Mouse (Mus musculus) forebrain, embryonic 13.5 days (tissue): ENCODE measurements at regions not wholly inside any gene's neighbourhood (a gene's known extent, or its start where the extent isn't known, plus 50 kb on each side); places are given as distances from the start of the nearest gene placed in this dataset.

Source experiments
- ATAC-seq: fragments of 200-750 bp; cut with Nextera tagmentation; 2 replicates; pipeline ENCODE4 v1.8.0; 2017
- H3K27ac ChIP-seq: fragments of 300-500 bp; sonication (generic); 2 replicates; pipeline ENCODE4 v1.5.1; 2015; ENCODE audit warnings: inconsistent platforms, mild to moderate bottlenecking, moderate library complexity
- H3K27me3 ChIP-seq: fragments of 300-500 bp; sonication (generic); 2 replicates; pipeline ENCODE4 v1.6.1; 2015; ENCODE audit warnings: mild to moderate bottlenecking, inconsistent platforms
- H3K36me3 ChIP-seq: fragments of 300-500 bp; sonication (generic); 2 replicates; pipeline ENCODE4 v1.6.1; 2015; ENCODE audit warnings: mild to moderate bottlenecking, inconsistent platforms; ENCODE audit not compliant: poor library complexity, severe bottlenecking
- H3K4me1 ChIP-seq: fragments of 300-500 bp; sonication (generic); 2 replicates; pipeline ENCODE4 v1.6.1; 2015; ENCODE audit warnings: inconsistent platforms
- H3K4me2 ChIP-seq: fragments of 300-500 bp; sonication (generic); 2 replicates; pipeline ENCODE4 v1.6.1; 2015; ENCODE audit warnings: inconsistent platforms, mild to moderate bottlenecking, moderate library complexity
- H3K4me3 ChIP-seq: fragments of 300-500 bp; sonication (generic); 2 replicates; pipeline ENCODE4 v1.5.1; 2015; ENCODE audit warnings: mild to moderate bottlenecking, inconsistent platforms
- H3K9ac ChIP-seq: fragments of 300-500 bp; sonication (generic); 2 replicates; pipeline ENCODE4 v1.6.1; 2015; ENCODE audit warnings: mild to moderate bottlenecking, inconsistent platforms
- H3K9me3 ChIP-seq: fragments of 300-500 bp; sonication (generic); replicated peaks from 2 replicates; pipeline ENCODE4 v1.6.1; 2016; ENCODE audit warnings: inconsistent platforms
- WGBS: fragments of 180-500 bp; shearing (Covaris S2); methylation state at CpG from one replicate; pipeline ENCODE4 v1.1.7; 2015; 5-methylcytosine and 5-hydroxymethylcytosine counted together

GRCm38 (mm10) chr2:75209790-75210583 is 384.4 kb downstream of the Mtx2 start:
- WGBS = 70% methylated on average over 17 of the region's 17 CpGs
- Histone ChIP-seq H3K4me1 (peaks cover 13% of the 10 kb centered on the region), H3K9ac (no peak overlapping the region), H3K27me3 (no peaks in the 10 kb centered on the region), H3K27ac (no peak overlapping the region), H3K9me3 (no peaks in the 10 kb centered on the region), H3K4me2 (peak overlapping the region; percentile 29; the same call in 1 of the 2 replicates), H3K36me3 (no peaks in the 10 kb centered on the region), H3K4me3 (no peak overlapping the region)
- ATAC-seq = no peak

- H3K9me3 ChIP-seq = no peaks in the 10 kb centered on the region
- H3K4me2 ChIP-seq = no peak overlapping the region
- H3K9ac ChIP-seq = no peak overlapping the region
- H3K4me3 ChIP-seq = no peak overlapping the region
- ATAC-seq = no peak
- H3K4me1 ChIP-seq = peaks cover 10% of the 10 kb centered on the region
- H3K36me3 ChIP-seq = no peaks in the 10 kb centered on the region
- no peaks in the 10 kb centered on the region for H3K27me3 ChIP-seq
- WGBS = 94% methylated on average over 5 of the region's 5 CpGs
- H3K27ac ChIP-seq = no peak overlapping the region
Observed at GRCm38 (mm10) chr2:75216931-75217330, 391.3 kb downstream of the Mtx2 start.

- Histone ChIP-seq H3K9me3 (no peaks in the 10 kb centered on the region), H3K9ac (no peak overlapping the region), H3K4me3 (no peak overlapping the region), H3K27ac (peak overlapping the region; percentile 11; the same call in 1 of the 2 replicates), H3K4me1 (peaks cover 10% of the 10 kb centered on the region), H3K27me3 (no peaks in the 10 kb centered on the region), H3K4me2 (no peak overlapping the region), H3K36me3 (no peaks in the 10 kb centered on the region)
- no peak for ATAC-seq
- 48% methylated on average over 8 of the region's 8 CpGs for WGBS
Observed at GRCm38 (mm10) chr2:75220775-75221359, 395.3 kb downstream of the Mtx2 start.

DNA sequence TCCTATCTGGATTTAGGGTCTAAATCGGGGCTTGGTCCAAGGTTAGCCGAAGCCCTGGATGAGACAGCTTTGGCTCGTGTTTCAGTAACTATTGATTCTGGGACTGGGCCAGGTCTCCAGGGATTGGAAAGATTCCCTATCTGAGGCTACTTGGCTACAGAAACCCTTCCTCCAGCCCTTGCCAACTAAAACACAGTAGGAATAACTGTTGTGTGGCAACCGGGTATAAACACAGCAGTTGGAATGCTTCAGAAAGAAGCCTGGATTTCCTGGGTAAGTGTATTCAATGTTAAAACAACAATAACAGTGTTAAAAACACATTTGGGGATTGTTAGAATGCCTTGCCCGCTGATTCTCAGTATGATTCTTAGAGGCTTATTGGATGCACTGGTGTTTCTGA is 398.8 kb downstream of the Mtx2 start:
- Histone ChIP-seq H3K9ac (no peak overlapping the region), H3K27ac (no peak overlapping the region), H3K9me3 (no peaks in the 10 kb centered on the region), H3K4me3 (no peak overlapping the region), H3K4me2 (no peak overlapping the region), H3K36me3 (no peaks in the 10 kb centered on the region), H3K4me1 (peaks cover 10% of the 10 kb centered on the region), H3K27me3 (no peaks in the 10 kb centered on the region)
- 70% methylated on average over 5 of the region's 5 CpGs for WGBS
- no peak; the same call in 1 of the 2 replicates for ATAC-seq

- Histone ChIP-seq H3K4me3 (no peak overlapping the region), H3K4me1 (peaks cover 23% of the 10 kb centered on the region), H3K9ac (no peak overlapping the region), H3K9me3 (no peaks in the 10 kb centered on the region), H3K27me3 (no peaks in the 10 kb centered on the region), H3K27ac (no peak overlapping the region), H3K36me3 (no peaks in the 10 kb centered on the region), H3K4me2 (no peak overlapping the region)
- ATAC-seq = no peak
- whole genome bisulfite sequencing = 78% methylated on average over 1 of the region's 1 CpGs
Observed at GRCm38 (mm10) chr2:75240976-75241375, 415.4 kb downstream of the Mtx2 start.

DNA sequence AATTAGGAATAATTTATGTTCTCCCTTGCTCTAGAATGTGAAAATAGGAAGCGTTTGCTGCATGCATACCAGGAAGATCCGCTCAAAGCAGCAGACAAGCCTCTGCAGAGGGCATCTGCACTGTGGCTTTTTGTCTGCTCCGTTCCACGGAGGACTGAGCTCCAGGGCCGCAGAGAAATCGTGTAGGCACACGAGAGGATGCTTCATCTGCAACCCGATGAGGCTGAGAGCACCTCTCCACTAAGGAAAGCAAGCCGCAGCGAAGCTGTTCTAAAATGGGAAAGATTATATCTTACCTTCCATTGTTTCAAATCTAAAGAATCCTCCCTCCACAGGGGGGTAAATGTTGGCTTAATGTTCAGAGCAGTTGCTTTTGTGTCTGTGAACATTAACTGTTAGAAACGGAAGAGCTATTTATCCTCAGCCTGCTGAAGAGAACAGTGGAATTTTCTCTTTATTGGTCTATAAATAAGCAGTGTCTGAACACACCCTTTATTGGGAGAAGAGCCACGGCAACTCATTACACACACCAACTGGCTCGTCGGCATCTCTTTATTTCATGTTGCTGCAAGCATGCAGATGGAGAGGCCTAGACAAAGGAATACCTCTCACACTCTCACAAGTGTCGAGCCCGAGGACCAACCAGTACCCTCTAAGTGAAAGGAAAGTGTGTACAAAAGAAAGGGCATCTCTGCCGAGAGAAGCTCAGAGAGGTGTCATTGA is 414.6 kb upstream of the Hnrnpa3 start:
- H3K9ac ChIP-seq = peak overlapping the region; percentile 37; the same call in 1 of the 2 replicates
- H3K4me3 ChIP-seq = no peak overlapping the region
- ATAC-seq = 0 out of 2 replicates have a peak, but pooled peaks have one; percentile 17
- peak overlapping the region; percentile 27 for H3K4me2 ChIP-seq
- H3K27me3 ChIP-seq = no peaks in the 10 kb centered on the region
- 37% methylated on average over 17 of the region's 17 CpGs for WGBS
- no peaks in the 10 kb centered on the region for H3K9me3 ChIP-seq
- peaks cover 42% of the 10 kb centered on the region for H3K4me1 ChIP-seq
- H3K27ac ChIP-seq = peak overlapping the region; percentile 86
- no peaks in the 10 kb centered on the region for H3K36me3 ChIP-seq

DNA sequence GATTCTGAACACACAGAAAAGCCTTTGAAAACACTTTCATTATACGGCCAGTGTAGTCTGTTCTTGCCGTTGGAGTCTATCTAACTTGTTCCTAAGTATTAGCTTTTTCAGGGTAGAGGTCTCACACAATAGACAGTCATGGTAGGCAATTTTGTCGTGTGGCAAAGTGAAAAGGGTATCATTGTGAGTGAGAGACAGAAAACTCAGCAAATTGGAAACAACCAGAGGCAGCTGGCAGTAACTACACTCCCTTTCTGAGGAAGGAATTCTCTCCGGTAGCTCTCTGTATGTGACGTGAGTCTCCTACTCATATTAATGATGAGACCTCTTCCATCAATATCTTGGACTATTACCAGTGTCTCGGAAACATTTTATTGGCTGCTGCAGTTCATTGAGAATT is 413.8 kb upstream of the Hnrnpa3 start:
- peak overlapping the region; percentile 86 for H3K27ac ChIP-seq
- H3K9ac ChIP-seq = no peak overlapping the region
- H3K4me3 ChIP-seq = no peak overlapping the region
- peaks cover 42% of the 10 kb centered on the region for H3K4me1 ChIP-seq
- no peaks in the 10 kb centered on the region for H3K36me3 ChIP-seq
- no peaks in the 10 kb centered on the region for H3K9me3 ChIP-seq
- peak; percentile 30; the same call in 1 of the 2 replicates for ATAC-seq
- 50% methylated on average over 6 of the region's 6 CpGs for WGBS
- no peaks in the 10 kb centered on the region for H3K27me3 ChIP-seq
- H3K4me2 ChIP-seq = no peak overlapping the region

DNA sequence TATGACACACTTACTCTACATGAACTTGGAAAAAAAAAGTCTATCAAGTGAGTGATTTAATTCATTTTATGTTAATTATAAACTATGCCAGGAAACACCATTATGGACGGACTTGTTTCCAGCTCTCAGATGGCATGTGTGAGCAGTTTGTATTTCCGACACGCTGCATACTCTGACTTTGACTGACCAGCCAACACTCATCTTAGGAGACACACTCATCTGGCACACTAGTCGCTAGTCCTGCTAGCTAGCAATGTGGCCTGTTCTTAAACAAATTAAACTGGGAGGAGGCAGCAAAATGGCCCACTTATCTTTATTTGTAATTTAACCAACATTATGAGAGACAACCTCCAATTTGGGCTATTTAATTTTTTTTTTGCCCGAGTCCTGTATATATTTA is 413.4 kb upstream of the Hnrnpa3 start:
- 51% methylated on average over 5 of the region's 5 CpGs for WGBS
- Histone ChIP-seq H3K9ac (no peak overlapping the region), H3K36me3 (no peaks in the 10 kb centered on the region), H3K27ac (peak overlapping the region; percentile 86), H3K9me3 (no peaks in the 10 kb centered on the region), H3K4me3 (no peak overlapping the region), H3K4me1 (peaks cover 42% of the 10 kb centered on the region), H3K4me2 (peak overlapping the region; percentile 50), H3K27me3 (no peaks in the 10 kb centered on the region)
- ATAC-seq = peak; percentile 54; the same call in 1 of the 2 replicates

- H3K9me3 ChIP-seq = no peaks in the 10 kb centered on the region
- ATAC-seq = peak; percentile 91
- WGBS = 6% methylated on average over 12 of the region's 12 CpGs
- H3K4me2 ChIP-seq = peak overlapping the region; percentile 50
- no peaks in the 10 kb centered on the region for H3K27me3 ChIP-seq
- no peaks in the 10 kb centered on the region for H3K36me3 ChIP-seq
- 0 out of 2 replicates have a peak overlapping the region, but pooled peaks have one; percentile 4 for H3K4me3 ChIP-seq
- H3K9ac ChIP-seq = no peak overlapping the region
- peak overlapping the region; percentile 86 for H3K27ac ChIP-seq
- peaks cover 39% of the 10 kb centered on the region for H3K4me1 ChIP-seq
Observed at GRCm38 (mm10) chr2:75246082-75246743, 412.8 kb upstream of the Hnrnpa3 start.

- ATAC-seq = no peak
- no peak overlapping the region for H3K4me2 ChIP-seq
- H3K36me3 ChIP-seq = no peaks in the 10 kb centered on the region
- WGBS = 31% methylated on average over 5 of the region's 5 CpGs
- H3K9me3 ChIP-seq = no peaks in the 10 kb centered on the region
- H3K27me3 ChIP-seq = no peaks in the 10 kb centered on the region
- H3K4me1 ChIP-seq = peaks cover 48% of the 10 kb centered on the region
- H3K27ac ChIP-seq = no peak overlapping the region
- H3K4me3 ChIP-seq = no peak overlapping the region
- no peak overlapping the region for H3K9ac ChIP-seq
Observed at GRCm38 (mm10) chr2:75248251-75248650, 410.8 kb upstream of the Hnrnpa3 start.

GRCm38 (mm10) chr2:75250507-75250906 is 408.6 kb upstream of the Hnrnpa3 start:
- ATAC-seq = no peak
- Histone ChIP-seq H3K4me2 (no peak overlapping the region), H3K27me3 (no peaks in the 10 kb centered on the region), H3K4me3 (no peak overlapping the region), H3K36me3 (no peaks in the 10 kb centered on the region), H3K9me3 (no peaks in the 10 kb centered on the region), H3K27ac (no peak overlapping the region), H3K4me1 (peaks cover 33% of the 10 kb centered on the region), H3K9ac (no peak overlapping the region)
- 91% methylated on average over 1 of the region's 1 CpGs for WGBS

- peaks cover 13% of the 10 kb centered on the region for H3K4me1 ChIP-seq
- no peaks in the 10 kb centered on the region for H3K27me3 ChIP-seq
- H3K4me3 ChIP-seq = no peak overlapping the region
- H3K9ac ChIP-seq = no peak overlapping the region
- no peaks in the 10 kb centered on the region for H3K36me3 ChIP-seq
- H3K4me2 ChIP-seq = no peak overlapping the region
- no peaks in the 10 kb centered on the region for H3K9me3 ChIP-seq
- no peak for ATAC-seq
- no peak overlapping the region for H3K27ac ChIP-seq
- WGBS = 18% methylated on average over 8 of the region's 8 CpGs
Observed at GRCm38 (mm10) chr2:75252829-75253228, 406.2 kb upstream of the Hnrnpa3 start.
